Mouse (Mus musculus) heart, embryonic 14.5 days (tissue): ENCODE data around the gene Tcf7. TPM values are rescaled to one million over a fixed set of nuclear protein-coding genes. Genes with fewer than 3 reads are reported as not detected.

Experiments
- ATAC-seq: fragments of 200-750 bp; cut with Nextera tagmentation; 2 replicates; pipeline ENCODE4 v1.8.0; 2017; ENCODE audit warnings: low read depth, moderate TSS enrichment; ENCODE audit not compliant: insufficient number of reproducible peaks, insufficient read depth, low FRiP score
- H3K27ac ChIP-seq, 2 experiments: fragments of 200-500 bp in 1 of 2; fragments of 300-500 bp in 1 of 2; sonication (generic) in 1 of 2; replicated peaks in 1 of 2; 2 replicates each; pipeline ENCODE4 v1.5.1; 2012 to 2014; ENCODE audit warnings: low read depth in 2 of 2, low read length in 2 of 2, control low read depth in 1 of 2, mild to moderate bottlenecking in 1 of 2, mixed read lengths in 1 of 2; ENCODE audit not compliant: control insufficient read depth in 1 of 2, insufficient read depth in 1 of 2
- H3K27me3 ChIP-seq: fragments of 300-500 bp; sonication (generic); 2 replicates; pipeline ENCODE4 v1.6.1; 2014; ENCODE audit warnings: mild to moderate bottlenecking, low read length, control low read depth; ENCODE audit not compliant: control insufficient read depth, insufficient read depth
- H3K36me3 ChIP-seq: fragments of 300-500 bp; sonication (generic); 2 replicates; pipeline ENCODE4 v1.6.1; 2014; ENCODE audit warnings: mild to moderate bottlenecking, control low read depth, low read length, mixed read lengths; ENCODE audit not compliant: control insufficient read depth, insufficient read depth
- H3K4me1 ChIP-seq, 2 experiments: fragments of 200-500 bp in 1 of 2; fragments of 300-500 bp in 1 of 2; sonication (generic) in 1 of 2; 2 replicates each; pipeline ENCODE4 v1.6.1; 2012 to 2014; ENCODE audit warnings: low read length in 2 of 2, control low read depth in 1 of 2, mixed read lengths in 1 of 2; ENCODE audit not compliant: control insufficient read depth in 2 of 2, insufficient read depth in 2 of 2
- H3K4me2 ChIP-seq: fragments of 300-500 bp; sonication (generic); 2 replicates; pipeline ENCODE4 v1.6.1; 2014; ENCODE audit warnings: mild to moderate bottlenecking, low read length
- H3K4me3 ChIP-seq, 2 experiments: fragments of 200-500 bp in 1 of 2; fragments of 300-500 bp in 1 of 2; sonication (generic) in 1 of 2; 2 replicates each; pipeline ENCODE4 v1.5.1; 2012 to 2014; ENCODE audit warnings: low read length in 2 of 2, mild to moderate bottlenecking in 2 of 2, control low read depth in 1 of 2, low read depth in 1 of 2, moderate library complexity in 1 of 2; ENCODE audit not compliant: control insufficient read depth in 1 of 2, insufficient read depth in 1 of 2
- H3K9ac ChIP-seq: fragments of 300-500 bp; sonication (generic); 2 replicates; pipeline ENCODE4 v1.6.1; 2014; ENCODE audit warnings: mild to moderate bottlenecking, low read length
- H3K9me3 ChIP-seq: fragments of 300-500 bp; sonication (generic); 2 replicates; pipeline ENCODE4 v1.6.1; 2016; ENCODE audit warnings: low read length, control low read depth; ENCODE audit not compliant: control insufficient read depth
- WGBS: fragments of 180-500 bp; shearing (Covaris S2); extraction: QIAGEN DNeasy Blood & Tissue Kit; methylation state at CpG from one replicate; pipeline ENCODE4 v1.1.7; 2014; 5-methylcytosine and 5-hydroxymethylcytosine counted together
- polyA plus RNA-seq: library from polyadenylated mRNA; unstranded; fragments of >200 nt; fragmentation: Nextera tagmentation; extraction: Ambion mirVana; gene quantifications from 2 replicates; pipeline ENCODE4 v1.2.1, GENCODE M21; 2014

Gene Tcf7
- polyA plus RNA-seq, 1 experiment from 2014 or later, result 2.5 TPM

- Histone ChIP-seq H3K9ac (peak overlapping the region; percentile 38; the same call in 1 of the 2 replicates), H3K4me3 (no peak overlapping the region)
- 13% methylated on average over 26 of the region's 26 CpGs for WGBS
Observed at GRCm38 (mm10) chr11:52314102-52314793, 31.4 kb upstream of the Tcf7 start.

GRCm38 (mm10) chr11:52310709-52311108, 27.9 kb upstream of the Tcf7 start:
- ATAC-seq, result no peak
- H3K4me1 ChIP-seq, result peaks cover 0 to 5% of the 10 kb centered on the region in 2 experiments; a peak in 1 of 4 replicates
- H3K9me3 ChIP-seq, result no peaks in the 10 kb centered on the region
- H3K4me2 ChIP-seq, result no peak overlapping the region
- no peaks in the 10 kb centered on the region for H3K36me3 ChIP-seq
- no peak overlapping the region for H3K4me3 ChIP-seq
- H3K9ac ChIP-seq, result no peak overlapping the region
- 72% methylated on average over 14 of the region's 14 CpGs for WGBS
- no peak overlapping the region for H3K27ac ChIP-seq
- H3K27me3 ChIP-seq, result peaks cover 7% of the 10 kb centered on the region

More at GRCm38 (mm10) chr11:52314102-52314793, 31.4 kb upstream of the Tcf7 start:
- no peaks in the 10 kb centered on the region for H3K9me3 ChIP-seq
- H3K36me3 ChIP-seq, result no peaks in the 10 kb centered on the region
- no peak for ATAC-seq
- peaks cover 7% of the 10 kb centered on the region for H3K27me3 ChIP-seq
- H3K4me1 ChIP-seq, result peaks cover 0 to 5% of the 10 kb centered on the region in 2 experiments; a peak in 1 of 4 replicates
- no peak overlapping the region for H3K27ac ChIP-seq
- H3K4me2 ChIP-seq, result peak overlapping the region; percentile 37

GRCm38 (mm10) chr11:52309487-52309886, 26.7 kb upstream of the Tcf7 start:
- H3K4me2 ChIP-seq, result no peak overlapping the region
- H3K9me3 ChIP-seq, result no peaks in the 10 kb centered on the region
- H3K4me3 ChIP-seq, result no peak overlapping the region
- H3K27ac ChIP-seq, result no peak overlapping the region
- no peak for ATAC-seq
- no peaks in the 10 kb centered on the region for H3K36me3 ChIP-seq
- H3K9ac ChIP-seq, result no peak overlapping the region
- H3K4me1 ChIP-seq, result peaks cover 0 to 4% of the 10 kb centered on the region in 2 experiments; a peak in 1 of 4 replicates
- peaks cover 1% of the 10 kb centered on the region for H3K27me3 ChIP-seq
- 63% methylated on average over 3 of the region's 3 CpGs for WGBS

- Histone ChIP-seq H3K9ac (no peak overlapping the region), H3K36me3 (no peaks in the 10 kb centered on the region), H3K4me1 (no peaks in the 10 kb centered on the region), H3K27ac (no peak overlapping the region), H3K9me3 (no peaks in the 10 kb centered on the region), H3K4me3 (no peak overlapping the region), H3K4me2 (no peak overlapping the region), H3K27me3 (no peaks in the 10 kb centered on the region)
- ATAC-seq, result no peak
- WGBS, result 76% methylated on average over 7 of the region's 7 CpGs
Observed at GRCm38 (mm10) chr11:52306431-52306830, 23.6 kb upstream of the Tcf7 start.

- no peak overlapping the region for H3K9ac ChIP-seq
- no peak for ATAC-seq
- no peak overlapping the region for H3K4me3 ChIP-seq
- H3K27ac ChIP-seq, result no peak overlapping the region
- 31% methylated on average over 4 of the region's 4 CpGs for WGBS
- H3K36me3 ChIP-seq, result no peaks in the 10 kb centered on the region
- H3K9me3 ChIP-seq, result no peaks in the 10 kb centered on the region
- H3K4me2 ChIP-seq, result no peak overlapping the region
- H3K4me1 ChIP-seq, result no peaks in the 10 kb centered on the region
- no peaks in the 10 kb centered on the region for H3K27me3 ChIP-seq
Observed at GRCm38 (mm10) chr11:52305266-52305665, 22.5 kb upstream of the Tcf7 start.

GRCm38 (mm10) chr11:52302668-52303067, 19.9 kb upstream of the Tcf7 start:
- no peak for ATAC-seq
- Histone ChIP-seq H3K36me3 (no peaks in the 10 kb centered on the region), H3K27ac (no peak overlapping the region), H3K4me3 (no peak overlapping the region), H3K9me3 (no peaks in the 10 kb centered on the region), H3K4me2 (no peak overlapping the region), H3K9ac (no peak overlapping the region), H3K4me1 (peaks cover 0 to 5% of the 10 kb centered on the region in 2 experiments; a peak in 1 of 4 replicates), H3K27me3 (no peaks in the 10 kb centered on the region)
- WGBS, result 71% methylated on average over 3 of the region's 3 CpGs

- 33% methylated on average over 7 of the region's 7 CpGs for WGBS
- no peaks in the 10 kb centered on the region for H3K27me3 ChIP-seq
- no peak overlapping the region for H3K9ac ChIP-seq
- H3K4me2 ChIP-seq, result no peak overlapping the region
- no peak overlapping the region for H3K4me3 ChIP-seq
- no peak overlapping the region for H3K27ac ChIP-seq
- H3K36me3 ChIP-seq, result no peaks in the 10 kb centered on the region
- H3K4me1 ChIP-seq, result peaks cover 0 to 5% of the 10 kb centered on the region in 2 experiments; a peak in 1 of 4 replicates
- H3K9me3 ChIP-seq, result no peaks in the 10 kb centered on the region
- no peak for ATAC-seq
Observed at GRCm38 (mm10) chr11:52299687-52300086, 16.9 kb upstream of the Tcf7 start.

GRCm38 (mm10) chr11:52298955-52299354, 16.1 kb upstream of the Tcf7 start:
- H3K4me3 ChIP-seq, result no peak overlapping the region
- no peak overlapping the region for H3K4me2 ChIP-seq
- WGBS, result 81% methylated on average over 9 of the region's 9 CpGs
- no peaks in the 10 kb centered on the region for H3K9me3 ChIP-seq
- H3K36me3 ChIP-seq, result no peaks in the 10 kb centered on the region
- H3K4me1 ChIP-seq, result peaks cover 0 to 5% of the 10 kb centered on the region in 2 experiments; a peak in 1 of 4 replicates
- H3K27ac ChIP-seq, result no peak overlapping the region
- H3K9ac ChIP-seq, result no peak overlapping the region
- H3K27me3 ChIP-seq, result no peaks in the 10 kb centered on the region
- ATAC-seq, result no peak
